Mouse (Mus musculus): Measurements from ENCODE around the gene Otoa. TPM values are rescaled to one million over a fixed set of nuclear protein-coding genes. Genes with fewer than 3 reads are reported as not detected.

Gene Otoa
- not detected in 2 replicates for polyA plus RNA-seq (2014; fragmentation: Nextera tagmentation; extraction: Ambion mirVana)

DNA sequence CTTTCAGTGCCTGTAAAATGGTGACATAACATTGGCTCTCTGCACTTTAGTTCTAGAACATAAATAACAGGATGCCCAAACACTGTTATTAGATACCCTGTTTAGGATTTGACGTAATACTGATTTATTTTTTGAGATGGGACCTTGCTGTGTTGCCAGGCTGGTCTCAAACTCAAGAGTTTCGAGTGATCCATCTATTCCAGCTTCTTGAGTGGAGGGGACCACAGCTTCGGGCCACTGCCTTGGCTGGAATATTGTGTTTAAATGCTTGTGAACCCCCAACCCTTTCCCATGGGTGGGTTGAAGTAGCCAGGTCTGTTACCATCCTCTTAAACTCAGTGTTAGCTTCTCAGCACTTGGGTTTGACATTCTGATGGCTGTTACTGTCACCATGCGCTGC, at the start of gene Otoa:
Gene Otoa (plus strand): TSS at position 301 of the 400 bp plus-strand sequence.
- peaks cover 9% of the 10 kb centered on the region; the same call in 1 of the 2 replicates for H3K36me3 ChIP-seq (ENCODE audit: control insufficient read depth, insufficient read depth, low read length)
- no peak within 1 kb of the TSS for H3K27ac ChIP-seq (ENCODE audit: low read depth, low read length)
- H3K9me3 ChIP-seq (replicated peaks; ENCODE audit: control insufficient read depth, low read length), result no peaks in the 10 kb centered on the region
- WGBS (ENCODE audit: insufficient replicate concordance), result 84% methylated on average over 4 of the region's 4 CpGs
- no peak within 1 kb of the TSS for H3K4me3 ChIP-seq (ENCODE audit: low read depth, low read length)
- no peak within 1 kb of the TSS for H3K4me2 ChIP-seq
- no peak for ATAC-seq (replicated peaks; ENCODE audit: insufficient number of reproducible peaks, low FRiP score, low TSS enrichment)
- H3K9ac ChIP-seq (ENCODE audit: low read depth, low read length), result no peak within 1 kb of the TSS
- no peaks in the 10 kb centered on the region for H3K27me3 ChIP-seq (ENCODE audit: control insufficient read depth, insufficient read depth, low read length)
- H3K4me1 ChIP-seq (ENCODE audit: control insufficient read depth, insufficient read depth, low read length), result 0 out of 2 replicates have a peak, but pooled peaks cover 3% of the 10 kb centered on the region

DNA sequence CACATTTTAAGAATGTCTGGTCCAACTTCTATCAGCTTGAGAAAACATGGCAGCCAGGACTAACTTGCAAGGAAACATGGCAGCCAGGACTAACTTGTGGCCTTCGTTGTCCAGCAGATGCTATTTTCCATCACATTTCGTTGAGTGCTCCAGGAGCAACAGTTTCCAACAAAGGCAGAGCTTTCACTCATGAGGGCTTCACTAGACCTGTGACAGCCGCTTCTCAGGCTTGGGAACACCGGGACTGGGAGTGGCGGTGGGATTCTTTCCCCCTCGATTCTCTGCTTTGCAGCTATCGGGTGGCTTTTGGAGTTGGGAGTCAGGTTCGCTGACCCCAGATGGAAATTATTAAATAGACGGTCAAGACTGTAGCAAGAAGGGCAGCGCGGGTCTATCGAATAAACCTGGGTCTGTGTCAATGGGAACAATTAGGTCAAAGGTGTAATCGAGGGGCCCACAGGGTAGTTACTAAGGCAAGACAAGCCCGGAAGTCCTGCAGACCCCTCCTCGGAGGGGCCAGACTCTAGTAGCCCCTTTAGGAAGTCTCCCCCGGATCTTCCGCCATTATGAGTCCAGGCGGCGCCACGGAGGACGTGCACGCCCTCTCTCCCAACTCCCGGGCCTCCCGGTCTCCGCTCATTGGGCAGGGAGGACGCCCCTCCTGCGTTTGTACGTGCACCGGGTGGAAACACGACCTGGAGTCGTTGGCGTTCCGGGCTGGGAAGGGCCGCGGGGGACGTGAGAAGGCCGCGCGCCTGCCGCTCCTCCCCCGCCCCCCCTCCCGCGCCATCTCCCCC, 47.4 kb upstream of the Otoa start, which contains the start of gene Mettl9:
Gene Mettl9 (plus strand): TSS at position 590 of the 797 bp plus-strand sequence.
- Histone ChIP-seq H3K36me3 (ENCODE audit: control insufficient read depth, insufficient read depth, low read length) (no peaks in the 10 kb centered on the region), H3K4me2 (peak within 1 kb of the TSS; percentile 84), H3K9me3 (replicated peaks; ENCODE audit: control insufficient read depth, low read length) (no peaks in the 10 kb centered on the region), H3K27ac (ENCODE audit: low read depth, low read length) (peak within 1 kb of the TSS; percentile 96), H3K27me3 (ENCODE audit: control insufficient read depth, insufficient read depth, low read length) (peaks cover 5% of the 10 kb centered on the region), H3K9ac (ENCODE audit: low read depth, low read length) (peak within 1 kb of the TSS; percentile 99), H3K4me1 (ENCODE audit: control insufficient read depth, insufficient read depth, low read length) (peaks cover 9% of the 10 kb centered on the region), H3K4me3 (ENCODE audit: low read depth, low read length) (peak within 1 kb of the TSS; percentile 99)
- 4% methylated on average over 39 of the region's 43 CpGs for WGBS (ENCODE audit: insufficient replicate concordance)
- ATAC-seq (replicated peaks; ENCODE audit: insufficient number of reproducible peaks, low FRiP score, low TSS enrichment), result peak; percentile 96

DNA sequence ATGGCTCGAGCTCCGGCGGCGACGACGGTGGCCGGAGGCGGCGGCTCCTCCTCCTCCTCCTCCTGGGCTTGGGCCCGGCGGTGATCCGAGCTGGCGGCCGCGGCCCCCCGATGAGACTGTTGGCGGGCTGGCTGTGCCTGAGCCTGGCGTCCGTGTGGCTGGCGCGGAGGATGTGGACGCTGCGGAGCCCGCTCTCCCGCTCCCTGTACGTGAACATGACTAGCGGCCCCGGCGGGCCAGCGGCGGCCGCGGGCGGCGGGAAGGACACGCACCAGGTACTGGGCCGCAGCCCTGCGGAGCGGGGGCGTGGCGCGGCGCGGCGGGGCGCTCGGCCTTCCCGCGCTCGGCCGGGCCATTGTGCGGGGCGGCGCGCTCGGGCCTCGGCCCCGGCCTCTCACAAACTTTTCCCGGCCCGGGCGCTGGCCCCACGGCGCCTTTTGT, 46.7 kb upstream of the Otoa start:
- H3K27ac ChIP-seq (ENCODE audit: low read depth, low read length), result peak overlapping the region; percentile 96
- H3K4me3 ChIP-seq (ENCODE audit: low read depth, low read length), result peak overlapping the region; percentile 99
- peak overlapping the region; percentile 84 for H3K4me2 ChIP-seq
- H3K9ac ChIP-seq (ENCODE audit: low read depth, low read length), result peak overlapping the region; percentile 99
- H3K9me3 ChIP-seq (replicated peaks; ENCODE audit: control insufficient read depth, low read length), result no peaks in the 10 kb centered on the region
- WGBS (ENCODE audit: insufficient replicate concordance), result under 1% methylated on average over 56 of the region's 63 CpGs
- peaks cover 5% of the 10 kb centered on the region for H3K27me3 ChIP-seq (ENCODE audit: control insufficient read depth, insufficient read depth, low read length)
- ATAC-seq (replicated peaks; ENCODE audit: insufficient number of reproducible peaks, low FRiP score, low TSS enrichment), result peak; percentile 77
- H3K4me1 ChIP-seq (ENCODE audit: control insufficient read depth, insufficient read depth, low read length), result peaks cover 9% of the 10 kb centered on the region
- no peaks in the 10 kb centered on the region for H3K36me3 ChIP-seq (ENCODE audit: control insufficient read depth, insufficient read depth, low read length)

DNA sequence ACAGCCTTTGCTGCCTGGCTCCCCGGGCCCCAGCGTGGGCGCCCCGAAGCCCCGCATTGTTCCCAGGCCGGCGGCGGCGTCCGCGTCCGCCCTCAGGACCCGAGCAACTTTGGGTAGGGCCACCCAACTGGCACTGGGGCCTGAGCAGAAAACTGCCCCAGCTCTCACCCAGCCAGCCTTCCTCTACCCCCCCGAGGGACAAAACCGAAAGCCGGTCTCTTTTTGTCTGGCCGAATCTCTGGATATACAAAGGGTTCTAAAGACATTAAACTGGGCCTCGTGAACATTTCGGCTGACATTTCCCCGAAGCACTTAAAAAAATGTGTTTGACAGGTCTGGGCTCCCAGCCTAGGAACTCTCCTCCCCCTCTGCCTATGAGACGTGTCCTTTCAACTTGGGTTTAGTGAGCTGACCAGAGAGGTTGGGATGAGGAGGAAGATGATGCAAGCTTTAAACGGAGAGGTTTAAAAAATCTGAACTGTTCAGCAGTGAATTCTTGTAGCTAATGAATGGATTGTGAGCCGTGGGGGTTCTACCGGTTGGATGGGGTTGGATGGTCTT, 46.2 kb upstream of the Otoa start:
- under 1% methylated on average over 24 of the region's 24 CpGs for WGBS (ENCODE audit: insufficient replicate concordance)
- ATAC-seq (replicated peaks; ENCODE audit: insufficient number of reproducible peaks, low FRiP score, low TSS enrichment), result peak; percentile 49
- H3K36me3 ChIP-seq (ENCODE audit: control insufficient read depth, insufficient read depth, low read length), result no peaks in the 10 kb centered on the region

DNA sequence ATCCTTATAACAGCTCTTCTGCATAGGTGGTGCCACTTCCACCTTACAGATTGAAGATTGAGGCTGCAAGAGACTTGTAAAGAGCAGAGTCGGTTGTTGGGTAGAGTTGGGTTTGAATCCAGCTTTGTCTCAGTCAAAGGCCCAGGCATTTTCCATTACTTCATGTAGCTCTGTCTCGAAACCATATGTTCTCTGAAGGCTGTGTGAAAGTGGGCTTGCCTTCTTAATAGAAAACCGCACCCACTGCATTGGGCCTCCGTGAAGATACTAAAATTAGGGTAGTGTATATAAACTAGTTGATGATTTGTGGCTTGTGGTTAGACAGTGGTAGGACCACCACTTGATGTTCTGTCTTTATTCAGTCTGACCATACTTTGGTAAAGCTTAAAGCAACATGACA, 40.9 kb upstream of the Otoa start:
- ATAC-seq (replicated peaks; ENCODE audit: insufficient number of reproducible peaks, low FRiP score, low TSS enrichment), result no peak
- Histone ChIP-seq H3K4me3 (ENCODE audit: low read depth, low read length) (no peak overlapping the region), H3K27ac (ENCODE audit: low read depth, low read length) (no peak overlapping the region), H3K9me3 (replicated peaks; ENCODE audit: control insufficient read depth, low read length) (no peaks in the 10 kb centered on the region; the same call in 1 of the 2 replicates), H3K36me3 (ENCODE audit: control insufficient read depth, insufficient read depth, low read length) (peaks cover 3% of the 10 kb centered on the region; the same call in 1 of the 2 replicates), H3K4me2 (no peak overlapping the region), H3K9ac (ENCODE audit: low read depth, low read length) (no peak overlapping the region), H3K27me3 (ENCODE audit: control insufficient read depth, insufficient read depth, low read length) (no peaks in the 10 kb centered on the region), H3K4me1 (ENCODE audit: control insufficient read depth, insufficient read depth, low read length) (peaks cover 17% of the 10 kb centered on the region)
- 92% methylated on average over 4 of the region's 4 CpGs for WGBS (ENCODE audit: insufficient replicate concordance)

More for the DNA sequence above, 46.2 kb upstream of the Otoa start:
- Histone ChIP-seq H3K4me2 (peak overlapping the region; percentile 84), H3K9me3 (replicated peaks; ENCODE audit: control insufficient read depth, low read length) (no peaks in the 10 kb centered on the region), H3K27me3 (ENCODE audit: control insufficient read depth, insufficient read depth, low read length) (peaks cover 5% of the 10 kb centered on the region), H3K4me3 (ENCODE audit: low read depth, low read length) (peak overlapping the region; percentile 99), H3K9ac (ENCODE audit: low read depth, low read length) (peak overlapping the region; percentile 99), H3K4me1 (ENCODE audit: control insufficient read depth, insufficient read depth, low read length) (peaks cover 9% of the 10 kb centered on the region), H3K27ac (ENCODE audit: low read depth, low read length) (peak overlapping the region; percentile 96)

DNA sequence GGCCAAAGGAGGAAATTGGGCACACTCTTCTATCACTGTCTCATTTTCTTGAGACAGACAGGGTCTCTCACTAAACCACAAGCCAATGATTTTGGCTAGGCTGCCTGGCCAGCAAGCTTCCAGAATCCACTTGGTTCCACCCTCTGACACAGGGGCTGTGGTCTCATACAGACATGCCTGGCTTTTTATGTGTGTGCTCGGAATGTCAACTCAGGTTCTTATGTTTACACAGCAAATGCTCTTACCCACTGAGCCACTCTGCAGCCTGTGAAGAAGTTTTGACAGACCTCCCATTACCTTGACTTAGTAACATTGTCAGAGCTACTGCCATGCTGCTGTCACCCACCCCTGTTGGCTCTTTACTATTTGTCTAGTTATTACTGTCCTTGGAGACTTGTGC, 39.5 kb upstream of the Otoa start:
- ATAC-seq (replicated peaks; ENCODE audit: insufficient number of reproducible peaks, low FRiP score, low TSS enrichment), result no peak
- H3K4me2 ChIP-seq, result no peak overlapping the region
- H3K4me3 ChIP-seq (ENCODE audit: low read depth, low read length), result no peak overlapping the region
- H3K4me1 ChIP-seq (ENCODE audit: control insufficient read depth, insufficient read depth, low read length), result peaks cover 8% of the 10 kb centered on the region; the same call in 1 of the 2 replicates
- H3K27me3 ChIP-seq (ENCODE audit: control insufficient read depth, insufficient read depth, low read length), result no peaks in the 10 kb centered on the region
- H3K27ac ChIP-seq (ENCODE audit: low read depth, low read length), result no peak overlapping the region
- H3K9ac ChIP-seq (ENCODE audit: low read depth, low read length), result no peak overlapping the region
- peaks cover 3% of the 10 kb centered on the region; the same call in 1 of the 2 replicates for H3K36me3 ChIP-seq (ENCODE audit: control insufficient read depth, insufficient read depth, low read length)
- 74% methylated on average over 1 of the region's 1 CpGs for WGBS (ENCODE audit: insufficient replicate concordance)
- no peaks in the 10 kb centered on the region; the same call in 1 of the 2 replicates for H3K9me3 ChIP-seq (replicated peaks; ENCODE audit: control insufficient read depth, low read length)

DNA sequence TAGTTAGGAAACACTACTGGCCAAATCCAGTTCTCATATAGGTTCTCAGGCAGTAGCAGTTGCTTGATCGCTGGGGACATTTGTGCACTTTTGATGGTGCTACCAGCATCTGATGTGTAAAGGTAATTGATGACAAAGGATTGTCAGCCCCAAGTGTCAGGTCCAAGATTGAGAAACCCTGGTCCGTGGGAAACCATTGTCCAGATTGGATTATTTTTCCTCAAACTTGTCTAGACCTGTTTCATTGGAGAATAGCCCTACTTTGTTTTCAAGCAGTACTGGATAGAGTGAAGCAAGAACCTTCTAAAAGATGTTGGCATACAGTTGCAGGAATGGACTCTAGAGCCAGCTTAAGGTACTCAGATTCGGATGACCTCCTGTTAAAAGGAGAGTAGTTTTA, 38.4 kb upstream of the Otoa start:
- no peaks in the 10 kb centered on the region; the same call in 1 of the 2 replicates for H3K9me3 ChIP-seq (replicated peaks; ENCODE audit: control insufficient read depth, low read length)
- H3K27me3 ChIP-seq (ENCODE audit: control insufficient read depth, insufficient read depth, low read length), result no peaks in the 10 kb centered on the region
- H3K36me3 ChIP-seq (ENCODE audit: control insufficient read depth, insufficient read depth, low read length), result peaks cover 3% of the 10 kb centered on the region; the same call in 1 of the 2 replicates
- no peak for ATAC-seq (replicated peaks; ENCODE audit: insufficient number of reproducible peaks, low FRiP score, low TSS enrichment)
- 91% methylated on average over 3 of the region's 3 CpGs for WGBS (ENCODE audit: insufficient replicate concordance)
- H3K4me3 ChIP-seq (ENCODE audit: low read depth, low read length), result no peak overlapping the region
- no peak overlapping the region for H3K9ac ChIP-seq (ENCODE audit: low read depth, low read length)
- no peak overlapping the region for H3K27ac ChIP-seq (ENCODE audit: low read depth, low read length)
- peaks cover 8% of the 10 kb centered on the region; the same call in 1 of the 2 replicates for H3K4me1 ChIP-seq (ENCODE audit: control insufficient read depth, insufficient read depth, low read length)
- no peak overlapping the region for H3K4me2 ChIP-seq

DNA sequence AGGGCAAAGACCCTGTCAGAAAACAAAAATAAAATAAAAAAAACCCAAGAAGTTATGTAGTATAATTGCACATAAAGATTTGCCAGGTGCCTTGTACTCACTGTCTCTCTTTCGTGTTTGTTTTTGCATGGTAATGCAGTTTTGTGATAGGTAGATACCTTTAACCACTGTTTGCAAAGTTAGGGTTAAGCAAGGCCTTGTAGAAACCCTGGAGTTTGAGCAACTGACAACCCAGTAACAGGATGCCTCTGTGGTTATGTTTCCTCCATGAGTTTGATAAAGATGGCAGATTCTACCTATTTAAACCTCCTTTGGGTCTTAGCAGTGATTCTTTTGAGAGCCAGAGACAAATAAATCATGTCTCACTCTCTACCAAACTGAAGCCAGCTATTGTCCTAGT, 37.9 kb upstream of the Otoa start:
- WGBS (ENCODE audit: insufficient replicate concordance), result 83% methylated on average over 1 of the region's 1 CpGs
- Histone ChIP-seq H3K4me2 (no peak overlapping the region), H3K36me3 (ENCODE audit: control insufficient read depth, insufficient read depth, low read length) (peaks cover 3% of the 10 kb centered on the region; the same call in 1 of the 2 replicates), H3K4me1 (ENCODE audit: control insufficient read depth, insufficient read depth, low read length) (peaks cover 8% of the 10 kb centered on the region; the same call in 1 of the 2 replicates), H3K9ac (ENCODE audit: low read depth, low read length) (no peak overlapping the region), H3K27me3 (ENCODE audit: control insufficient read depth, insufficient read depth, low read length) (no peaks in the 10 kb centered on the region), H3K4me3 (ENCODE audit: low read depth, low read length) (no peak overlapping the region), H3K27ac (ENCODE audit: low read depth, low read length) (no peak overlapping the region), H3K9me3 (replicated peaks; ENCODE audit: control insufficient read depth, low read length) (no peaks in the 10 kb centered on the region; the same call in 1 of the 2 replicates)
- no peak for ATAC-seq (replicated peaks; ENCODE audit: insufficient number of reproducible peaks, low FRiP score, low TSS enrichment)
